22 mouse cellular contexts compared by ENCODE assay signal in genomic region chr12:71601091-71601690, GRCm38 (mm10).
DNase-seq lines count a peak whose midpoint lies in the region; ATAC-seq and TF ChIP-seq lines count a peak whose summit lies in the region.
"Had no signal": no experiment of that assay in that cellular context is flagged by ENCODE, and none has a peak within 500 bp of the region (broad histone marks: within the 10 kb centered on the region; RNA-seq: fewer than 3 reads in every experiment).

No protein-coding gene starts in this region.

- no peak overlapping the region for H3K9ac ChIP-seq in heart, embryonic 12.5 days
- H3K9ac ChIP-seq in forebrain, embryonic 14.5 days (ENCODE audit: low read length), result no peak overlapping the region
- H3K9ac ChIP-seq in hindbrain, postnatal 0 days (replicated peaks; ENCODE audit: low read length), result no peak overlapping the region
- H3K9ac ChIP-seq in midbrain, embryonic 16.5 days (ENCODE audit: low read depth, low read length), result peak overlapping the region; percentile 26; the same call in 1 of the 2 replicates
- H3K9ac ChIP-seq: embryonic facial prominence, embryonic 12.5 days; liver, embryonic 14.5 days; lung, embryonic 15.5 days; stomach, embryonic 15.5 days had no signal

- no peak for ATAC-seq in heart, embryonic 12.5 days (ENCODE audit: insufficient number of reproducible peaks, low FRiP score)
- peak; percentile 76; the same call in 1 of the 2 replicates for ATAC-seq in forebrain, embryonic 14.5 days
- peak; percentile 70; the same call in 1 of the 2 replicates for ATAC-seq in hindbrain, postnatal 0 days
- peak; percentile 90 for ATAC-seq in midbrain, embryonic 16.5 days
- no peak for ATAC-seq in frontal cortex, adult (ENCODE audit: low TSS enrichment)
- no peak for ATAC-seq in megakaryocyte progenitor cell, adult 5-6 weeks (replicated peaks; ENCODE audit: poor library complexity)
- ATAC-seq: CD4-positive, CD25-positive, alpha-beta regulatory T cell, adult 4 months; Patski had no signal

- WGBS in heart, embryonic 12.5 days, result 61% methylated on average over 8 of the region's 8 CpGs
- 38% methylated on average over 8 of the region's 8 CpGs for WGBS in forebrain, embryonic 14.5 days
- 61% methylated on average over 8 of the region's 8 CpGs for WGBS in hindbrain, postnatal 0 days
- WGBS in midbrain, embryonic 16.5 days, result 14% methylated on average over 8 of the region's 8 CpGs

- no peak overlapping the region for H3K4me2 ChIP-seq in heart, embryonic 12.5 days
- 0 out of 2 replicates have a peak overlapping the region, but pooled peaks have one; percentile 12 for H3K4me2 ChIP-seq in forebrain, embryonic 14.5 days (ENCODE audit: low read length)
- no peak overlapping the region for H3K4me2 ChIP-seq in hindbrain, postnatal 0 days (ENCODE audit: low read depth, low read length)
- H3K4me2 ChIP-seq in midbrain, embryonic 16.5 days (ENCODE audit: low read length), result no peak overlapping the region
- H3K4me2 ChIP-seq: embryonic facial prominence, embryonic 12.5 days; lung, embryonic 15.5 days; stomach, embryonic 15.5 days had no signal

- no peaks in the 10 kb centered on the region for H3K36me3 ChIP-seq in heart, embryonic 12.5 days
- H3K36me3 ChIP-seq in forebrain, embryonic 14.5 days (ENCODE audit: control insufficient read depth, insufficient read depth, low read length), result no peaks in the 10 kb centered on the region
- H3K36me3 ChIP-seq in hindbrain, postnatal 0 days (ENCODE audit: insufficient read depth, low read length), result no peaks in the 10 kb centered on the region
- H3K36me3 ChIP-seq in midbrain, embryonic 16.5 days (ENCODE audit: control insufficient read depth, insufficient read depth, low read length), result no peaks in the 10 kb centered on the region
- H3K36me3 ChIP-seq: embryonic facial prominence, embryonic 12.5 days; lung, embryonic 15.5 days; stomach, embryonic 15.5 days had no signal

- no peaks in the 10 kb centered on the region for H3K4me1 ChIP-seq in heart, embryonic 12.5 days (replicated peaks)
- peaks cover 2% of the 10 kb centered on the region; the same call in 1 of the 2 replicates for H3K4me1 ChIP-seq in forebrain, embryonic 14.5 days (ENCODE audit: control insufficient read depth, insufficient read depth, low read length)
- H3K4me1 ChIP-seq in hindbrain, postnatal 0 days (ENCODE audit: insufficient read depth, low read length), result no peaks in the 10 kb centered on the region
- H3K4me1 ChIP-seq in midbrain, embryonic 16.5 days (ENCODE audit: control insufficient read depth, insufficient read depth, low read length), result peaks cover 21% of the 10 kb centered on the region
- H3K4me1 ChIP-seq: embryonic facial prominence, embryonic 12.5 days; lung, embryonic 15.5 days; stomach, embryonic 15.5 days had no signal

- no peak overlapping the region for H3K4me3 ChIP-seq in heart, embryonic 12.5 days
- H3K4me3 ChIP-seq in forebrain, embryonic 14.5 days (ENCODE audit: low read depth, low read length), result no peak overlapping the region
- no peak overlapping the region for H3K4me3 ChIP-seq in hindbrain, postnatal 0 days (ENCODE audit: low read length)
- H3K4me3 ChIP-seq in midbrain, embryonic 16.5 days (ENCODE audit: low read depth, low read length), result no peak overlapping the region
- H3K4me3 ChIP-seq: embryonic facial prominence, embryonic 12.5 days; erythroblast, embryonic 14.5 days; lung, embryonic 15.5 days; stomach, embryonic 15.5 days had no signal

- no peak for TF ChIP-seq CTCF in hindbrain, postnatal 0 days (IDR thresholded peaks at IDR 0.05; ENCODE audit: low read depth)

- H3K27me3 ChIP-seq in heart, embryonic 12.5 days (replicated peaks), result no peaks in the 10 kb centered on the region
- H3K27me3 ChIP-seq in forebrain, embryonic 14.5 days (replicated peaks; ENCODE audit: control insufficient read depth, insufficient read depth, low read length), result no peaks in the 10 kb centered on the region
- no peaks in the 10 kb centered on the region for H3K27me3 ChIP-seq in hindbrain, postnatal 0 days (ENCODE audit: insufficient read depth, low read length)
- H3K27me3 ChIP-seq in midbrain, embryonic 16.5 days (ENCODE audit: control insufficient read depth, insufficient read depth, low read depth, low read length), result no peaks in the 10 kb centered on the region
- H3K27me3 ChIP-seq: embryonic facial prominence, embryonic 12.5 days; lung, embryonic 15.5 days; Patski; stomach, embryonic 15.5 days had no signal

- no peak overlapping the region for H3K27ac ChIP-seq in heart, embryonic 12.5 days (ENCODE audit: poor library complexity, severe bottlenecking)
- peak overlapping the region; percentile 70 for H3K27ac ChIP-seq in forebrain, embryonic 14.5 days (ENCODE audit: low read depth, low read length)
- no peak overlapping the region for H3K27ac ChIP-seq in hindbrain, postnatal 0 days
- H3K27ac ChIP-seq in midbrain, embryonic 16.5 days (ENCODE audit: low read length), result peak overlapping the region; percentile 73
- H3K27ac ChIP-seq: embryonic facial prominence, embryonic 12.5 days; liver, embryonic 14.5 days; lung, embryonic 15.5 days; macrophage; stomach, embryonic 15.5 days had no signal

- 0 out of 2 replicates have a peak, but pooled peaks cover 3% of the 10 kb centered on the region for H3K9me3 ChIP-seq in heart, embryonic 12.5 days (replicated peaks)
- H3K9me3 ChIP-seq in forebrain, embryonic 14.5 days (replicated peaks; ENCODE audit: control insufficient read depth, low read length), result no peaks in the 10 kb centered on the region
- no peaks in the 10 kb centered on the region for H3K9me3 ChIP-seq in hindbrain, postnatal 0 days (ENCODE audit: low read length)
- H3K9me3 ChIP-seq in midbrain, embryonic 16.5 days (replicated peaks; ENCODE audit: control insufficient read depth, low read length, poor library complexity, severe bottlenecking), result no peaks in the 10 kb centered on the region
- H3K9me3 ChIP-seq: embryonic facial prominence, embryonic 12.5 days; lung, embryonic 15.5 days; stomach, embryonic 15.5 days had no signal

- peak; percentile 80 for DNase-seq in heart, adult 11 months
- peak; percentile 55 for DNase-seq in forebrain, embryonic 14.5 days (ENCODE audit: low spot score)
- no peak for DNase-seq in hindbrain, postnatal 0 days (ENCODE audit: low spot score)
- no peak for DNase-seq in right cerebral cortex, adult 18-20 months
- DNase-seq: adrenal gland, postnatal 36 days; cerebellum, adult 8-10 months; gastrocnemius, postnatal 36 days; kidney, adult 11 months; right cerebral cortex, postnatal 25 days; thymus, adult 2 months had no signal

Comparison
In these comparisons a context has a peak if more than half of its experiments do, and no peak if none do; other contexts are left out.
1. DNase-seq: peak in heart, adult 11 months (single experiment) and forebrain, embryonic 14.5 days (single experiment); none in hindbrain, postnatal 0 days (single experiment) and right cerebral cortex, adult 18-20 months (single experiment).
2. ATAC-seq: peak in forebrain, embryonic 14.5 days (single experiment), hindbrain, postnatal 0 days (single experiment) and midbrain, embryonic 16.5 days (single experiment); none in heart, embryonic 12.5 days (single experiment), frontal cortex, adult (single experiment) and megakaryocyte progenitor cell, adult 5-6 weeks (single experiment).
3. H3K27ac ChIP-seq: peak in forebrain, embryonic 14.5 days (single experiment) and midbrain, embryonic 16.5 days (single experiment); none in heart, embryonic 12.5 days (single experiment) and hindbrain, postnatal 0 days (single experiment).